Mouse (Mus musculus) cerebellum, postnatal 25 days (tissue): ENCODE measurements around the gene Lpar6.
A peak's percentile ranks its signal among the peaks of the same experiment; 100 is the strongest.

Source experiments
- DNase-seq, 2 experiments: peaks; one replicate each; pipeline ENCODE4 v3.0.0; 2021; ENCODE audit warnings: mixed read lengths in 2 of 2

The Lpar6 gene

DNA sequence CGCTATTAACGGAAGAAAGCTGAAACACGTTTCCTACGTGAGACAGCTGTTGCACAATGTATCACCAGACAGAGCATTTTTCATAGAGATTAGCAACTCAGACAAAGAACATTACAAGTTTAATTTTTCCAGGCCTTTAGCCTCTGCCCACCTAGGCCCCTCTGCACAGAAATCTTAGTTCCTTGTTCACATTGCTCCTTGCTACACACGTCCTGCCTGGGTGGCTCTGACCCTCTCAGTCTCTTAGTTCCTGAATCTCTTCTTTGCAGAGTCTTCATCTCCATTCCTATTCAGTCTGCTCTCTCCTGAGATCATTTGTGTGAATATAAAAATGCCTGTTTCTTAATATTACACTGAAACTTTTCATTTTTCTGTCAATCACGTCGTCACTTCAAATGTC lies 19.7 kb downstream of the Lpar6 start:
- no peak for DNase-seq

DNA sequence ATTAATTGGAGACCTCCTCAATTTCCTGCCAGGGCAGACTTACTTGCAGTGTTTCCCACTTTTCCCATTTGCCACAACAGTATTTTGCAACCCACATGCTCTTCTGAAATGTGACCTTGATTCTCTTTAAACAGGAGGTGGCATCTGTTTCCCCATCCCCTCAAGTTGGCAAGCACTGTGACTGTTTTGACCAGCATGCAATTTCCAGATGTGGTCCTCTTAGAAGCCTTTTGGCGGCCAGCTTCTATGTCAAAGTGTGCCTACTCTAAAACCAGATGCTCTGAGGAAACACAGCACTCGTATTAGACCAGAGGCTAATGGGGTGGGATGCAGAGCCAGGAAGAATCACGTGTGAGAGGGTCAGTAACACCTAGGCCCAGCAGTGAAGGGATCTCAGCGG lies 20.5 kb downstream of the Lpar6 start:
- no peak for DNase-seq

DNA sequence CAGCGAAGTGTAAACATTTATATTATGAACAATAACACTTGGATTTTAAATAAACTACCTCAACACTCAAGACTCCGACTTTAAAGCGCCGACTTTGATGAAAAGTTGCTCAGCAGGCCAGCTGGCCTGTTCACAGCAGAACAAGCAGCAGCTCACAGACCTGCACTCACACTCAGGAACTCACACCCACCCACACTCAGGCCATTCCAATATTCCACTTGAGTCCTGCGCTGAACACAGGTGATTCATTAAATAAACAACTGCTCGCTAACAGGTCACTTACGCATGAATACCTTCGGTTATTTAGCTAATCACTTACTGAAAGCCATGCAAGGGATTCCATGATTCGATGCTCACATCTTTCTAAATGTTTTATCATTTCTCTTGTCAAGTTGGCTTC lies 24.5 kb downstream of the Lpar6 start:
- no peak for DNase-seq

DNA sequence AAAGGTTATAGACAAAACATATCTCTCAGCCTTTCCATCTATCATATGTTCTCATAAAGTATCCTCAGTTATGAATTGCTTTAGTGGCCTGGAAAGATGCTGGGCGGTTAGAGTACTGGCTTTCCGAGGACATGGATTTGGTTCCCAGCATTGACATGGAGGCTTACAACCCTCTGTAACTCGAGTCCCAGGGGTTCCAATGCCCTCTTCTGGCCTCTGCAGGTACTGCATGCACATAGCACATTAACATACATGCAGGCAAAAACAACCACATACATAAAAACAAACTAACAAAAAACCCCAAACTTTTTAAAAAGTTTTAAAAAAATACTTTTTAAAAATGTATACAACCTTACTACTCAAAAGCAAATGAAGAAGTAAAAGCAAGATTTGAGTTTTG lies 28.5 kb downstream of the Lpar6 start:
- peak in 1 of 2 experiments; percentile 12 for DNase-seq

DNA sequence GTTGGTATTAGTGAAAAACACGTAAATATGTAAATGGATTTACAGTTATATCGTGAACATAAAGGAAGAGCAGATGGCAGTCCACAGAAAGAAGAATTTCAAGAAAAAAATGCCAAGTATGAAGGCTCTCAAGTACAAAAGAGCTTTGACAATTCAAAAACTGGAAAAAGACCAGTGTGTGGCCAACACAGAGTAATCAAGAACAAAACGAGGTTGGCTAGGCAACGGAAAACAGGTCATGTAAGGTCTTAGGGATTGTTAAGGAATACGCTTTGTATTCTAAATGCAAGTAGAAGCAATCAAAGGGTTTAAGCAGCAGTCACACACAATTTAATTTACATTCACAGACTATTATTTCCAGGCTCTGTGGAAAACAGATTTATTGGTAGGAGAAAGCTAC lies 34.1 kb downstream of the Lpar6 start:
- no peak for DNase-seq

DNA sequence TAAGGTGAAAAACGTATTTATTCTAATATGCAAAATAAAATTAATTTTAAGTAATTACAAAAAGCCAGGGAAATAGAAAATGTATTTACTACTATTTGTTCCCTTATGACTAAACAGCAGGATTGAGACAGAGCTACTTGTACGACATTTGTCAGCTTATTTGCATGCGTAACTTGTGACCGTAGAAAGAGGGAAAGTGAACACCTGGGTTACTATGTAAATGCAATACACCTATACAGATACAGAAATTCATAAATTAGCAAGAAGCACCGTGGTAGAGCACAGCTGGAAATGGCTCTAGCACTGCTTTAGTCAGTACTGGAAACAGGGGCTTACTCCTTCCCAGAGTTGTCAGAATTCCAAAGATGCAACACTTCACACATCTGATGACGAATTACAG lies 41.4 kb downstream of the Lpar6 start:
- no peak for DNase-seq

DNA sequence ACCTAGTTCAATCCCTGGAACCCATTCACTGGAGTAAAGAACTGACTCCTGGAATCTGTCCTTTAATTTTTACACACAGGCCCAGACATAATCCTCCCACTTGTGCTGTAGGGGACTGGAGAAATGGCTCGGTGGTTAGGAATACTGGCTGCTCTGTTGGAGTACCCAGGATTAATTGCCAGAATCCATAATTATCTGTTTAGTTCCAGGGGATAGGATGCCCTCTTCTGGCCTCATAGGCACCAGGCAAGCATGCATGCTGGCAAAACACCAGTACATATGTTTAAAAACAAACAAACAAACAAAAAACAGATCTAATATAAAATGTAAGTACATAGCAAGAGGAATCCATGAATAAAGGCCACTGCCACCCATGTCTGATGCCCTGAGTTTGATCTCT lies 43.3 kb downstream of the Lpar6 start:
- peak; percentile 13 to 34 for DNase-seq

DNA sequence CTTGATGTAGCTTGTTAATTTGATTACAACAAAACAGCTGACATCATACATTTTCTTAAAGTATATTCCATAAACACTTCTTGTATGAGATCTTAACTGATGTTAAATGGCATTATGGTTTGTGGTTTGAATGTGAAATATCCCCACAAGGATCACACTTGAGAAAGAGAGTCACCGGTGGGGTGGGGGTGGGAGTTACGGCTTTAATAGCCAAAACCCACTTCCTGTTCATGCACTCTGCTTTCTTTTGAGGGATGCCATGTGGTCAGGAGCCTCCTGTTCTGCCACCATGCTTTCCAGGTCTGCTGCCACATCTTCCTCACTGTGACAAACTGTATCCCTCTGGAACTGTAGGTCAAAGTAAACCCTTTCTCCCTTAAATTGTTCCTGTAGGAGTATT lies 52.2 kb downstream of the Lpar6 start:
- DNase-seq: no peak

DNA sequence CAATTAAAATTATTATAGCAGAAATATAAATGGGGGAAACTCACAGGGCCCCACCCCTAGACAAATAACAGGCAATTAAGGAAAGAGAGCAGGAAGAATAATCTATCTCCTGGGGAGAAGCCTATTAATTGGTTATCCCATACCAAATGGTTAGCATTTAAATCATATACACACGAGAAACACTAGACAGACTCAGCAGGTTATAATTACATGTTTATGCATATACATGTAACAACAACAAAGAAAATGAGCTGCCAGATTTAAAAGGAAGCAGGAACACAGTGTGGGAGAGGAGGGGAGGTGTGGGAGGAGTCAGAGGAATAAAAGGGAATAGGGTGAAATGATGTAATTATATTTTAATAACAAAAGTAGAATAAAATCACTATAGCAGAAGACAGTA lies 54.7 kb downstream of the Lpar6 start:
- no peak for DNase-seq
